Mouse (Mus musculus) R1 (cell line): ENCODE data around the gene Kif15.

Experiments used
- DNase-seq: peaks from one replicate; pipeline ENCODE4 v3.0.0-alpha.2; 2018; ENCODE audit warnings: low read depth, low spot score

The Kif15 gene

DNA sequence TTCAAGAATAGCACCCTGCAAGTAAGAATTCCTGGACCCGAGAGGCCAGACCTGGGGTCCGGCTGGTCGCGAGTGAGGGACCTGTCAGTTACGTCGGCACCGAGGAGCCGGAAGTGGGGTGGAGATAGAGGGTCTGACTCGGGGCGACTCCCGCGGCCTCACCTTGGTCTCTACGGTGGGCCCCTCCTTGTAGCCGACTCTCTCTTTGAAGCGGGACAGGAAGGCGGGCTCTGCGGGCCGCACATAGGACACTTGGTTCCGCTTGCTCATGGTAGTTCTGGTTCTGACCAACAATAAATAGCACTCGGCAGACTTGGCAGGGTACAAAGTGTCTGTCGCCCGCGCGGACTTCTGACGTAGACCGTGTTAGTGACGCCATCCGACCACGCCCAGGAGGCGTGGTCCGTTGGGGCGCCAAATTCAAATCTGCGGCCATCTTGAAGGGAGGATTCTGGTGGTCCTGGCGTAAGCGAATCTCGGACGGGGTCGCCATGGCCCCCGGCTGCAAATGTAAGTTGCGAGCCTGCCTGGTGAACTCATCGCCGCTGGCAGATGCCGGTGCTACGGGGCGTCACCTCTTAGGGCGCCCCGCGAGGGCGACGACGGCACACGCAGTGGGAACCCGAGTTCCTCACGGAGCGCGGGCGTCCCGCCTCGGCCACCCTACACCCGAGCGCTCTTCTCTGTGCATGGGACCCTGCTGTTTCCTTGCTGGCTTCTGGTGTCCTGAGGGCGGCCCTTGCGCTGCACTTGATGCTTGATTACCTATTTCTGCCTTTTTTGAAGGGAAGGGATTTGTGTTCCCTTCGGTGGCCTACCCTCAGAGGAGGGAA, at the start of gene Kif15, which contains the start of gene 1110059G10Rik:
TSS of gene Kif15 (plus strand) at position 404 of the 833 bp plus-strand sequence.
TSS of gene 1110059G10Rik (minus strand) at position 358 of the 833 bp plus-strand sequence.
- DNase-seq, result peak; percentile 95

DNA sequence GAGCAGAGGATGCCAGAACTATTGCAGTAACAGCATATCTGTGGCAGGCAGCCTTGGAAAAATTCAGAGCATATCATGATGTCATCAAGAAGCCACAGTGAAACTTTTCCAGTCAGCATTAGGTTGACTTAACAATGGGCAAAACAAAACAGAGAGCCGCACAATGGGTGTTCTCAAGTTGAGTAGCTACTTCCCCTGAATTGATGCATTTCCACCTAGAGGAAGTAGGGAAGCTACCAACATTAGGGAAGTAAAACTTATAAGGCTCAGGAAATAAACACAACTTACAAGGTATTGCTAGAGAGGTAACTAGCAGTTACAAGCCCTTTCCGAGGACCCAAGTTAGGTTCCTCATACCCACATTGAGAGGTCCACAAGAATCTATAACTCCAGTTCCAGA, 49.8 kb upstream of the Kif15 start:
- DNase-seq, result no peak

DNA sequence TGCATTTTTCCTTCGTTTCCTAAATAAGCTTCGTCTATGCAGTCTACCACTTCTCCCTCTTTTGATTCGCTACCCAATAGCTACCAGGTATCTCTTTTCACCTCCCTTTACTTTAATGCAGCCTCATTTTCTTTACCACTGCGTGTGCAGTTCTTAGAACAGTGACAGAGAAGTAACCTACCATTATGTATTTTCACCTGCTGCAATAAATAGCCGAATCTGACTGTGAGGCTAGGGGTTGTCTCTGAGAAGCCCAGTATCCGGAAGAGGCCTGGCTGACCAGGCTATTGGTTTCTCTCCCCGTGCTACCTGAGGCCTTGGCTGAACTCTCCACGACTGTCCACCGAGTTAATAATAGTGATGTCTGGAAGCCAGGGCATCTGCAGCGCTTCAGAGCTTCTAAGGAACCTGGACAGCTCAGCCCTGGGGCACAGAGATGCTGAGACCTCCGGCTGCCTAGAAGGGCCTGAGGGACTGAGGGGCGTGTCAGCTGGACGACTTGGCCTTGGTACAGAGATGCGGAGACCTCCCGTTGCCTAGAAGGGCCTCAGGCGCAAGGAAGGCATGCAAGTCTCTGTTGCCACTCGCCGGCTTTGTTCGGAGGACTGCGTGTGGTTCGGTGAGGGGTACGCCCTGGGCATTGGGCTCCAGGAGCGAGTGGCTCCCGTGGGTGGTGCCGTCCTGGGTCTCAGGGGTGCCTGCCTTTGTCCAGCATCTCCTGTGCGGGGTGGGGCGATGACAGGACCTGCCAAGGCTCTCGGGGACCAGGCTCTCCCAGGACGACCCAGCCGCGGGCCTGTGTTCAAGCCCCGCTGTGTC, 47.9 kb upstream of the Kif15 start:
- DNase-seq, result peak; percentile 82

DNA sequence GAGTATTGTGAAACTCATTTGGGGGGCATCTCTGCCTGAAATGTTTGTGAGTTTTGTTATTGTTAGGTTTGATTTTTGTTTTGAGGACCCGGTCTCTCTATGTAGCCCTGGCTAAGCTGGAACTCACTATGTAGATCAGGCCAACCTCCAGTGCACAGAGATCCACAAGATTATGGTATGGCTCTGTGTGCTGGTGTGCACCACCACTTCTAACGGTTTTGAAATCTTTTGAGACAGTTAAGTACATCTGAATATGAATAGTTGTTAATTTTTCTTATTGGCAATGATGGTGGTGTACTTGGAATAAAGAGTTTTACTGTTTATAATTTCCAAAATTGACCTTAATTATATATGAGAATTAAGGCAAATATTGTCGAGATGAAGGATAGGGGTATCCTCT, 28.4 kb upstream of the Kif15 start:
- peak; percentile 7 for DNase-seq

DNA sequence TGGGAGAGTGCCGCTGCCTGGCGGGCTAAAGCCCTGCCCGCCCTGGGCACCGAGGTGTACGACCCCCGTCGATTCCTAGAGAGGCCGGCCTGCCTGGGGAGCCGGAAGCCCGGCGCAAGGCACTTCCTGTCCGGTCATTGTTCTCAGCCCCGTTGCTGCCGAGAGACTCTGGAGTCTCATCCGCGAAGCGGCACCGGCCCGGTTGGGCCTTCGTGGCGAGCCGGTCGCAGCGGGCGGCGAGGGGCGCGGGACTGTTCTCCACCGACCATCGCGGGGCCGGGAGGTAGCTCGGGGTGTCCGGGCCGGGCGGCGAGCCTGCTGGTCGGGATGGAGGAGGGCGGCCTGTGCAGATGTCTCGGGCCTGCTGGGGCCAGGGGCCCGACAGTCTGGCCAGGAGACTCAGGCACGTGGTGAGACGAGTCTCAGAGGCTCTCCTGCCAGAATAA, 27.9 kb upstream of the Kif15 start, which contains the start of gene Zfp105:
TSS of gene Zfp105 (plus strand) at position 137 of the 446 bp plus-strand sequence.
- DNase-seq, result peak; percentile 85

DNA sequence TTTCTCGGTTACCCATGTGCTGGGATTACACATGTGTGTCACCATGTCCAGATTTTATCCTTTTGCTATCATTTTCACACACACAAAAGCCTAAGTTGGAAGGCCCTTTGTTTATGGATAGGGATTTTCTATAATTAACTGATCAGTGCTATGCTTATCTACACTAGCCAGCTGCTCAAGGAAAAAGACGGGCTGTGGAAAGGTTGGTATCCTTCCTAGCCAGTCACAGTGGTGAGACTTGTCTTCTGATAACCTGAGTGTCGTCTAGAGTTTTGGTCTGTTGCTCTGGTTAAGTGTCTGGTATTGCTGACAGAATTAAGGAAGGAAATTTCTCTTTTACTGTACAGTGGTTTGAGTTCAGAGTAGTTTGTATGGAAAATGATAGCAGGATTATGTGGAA, 21.9 kb upstream of the Kif15 start:
- DNase-seq, result no peak

DNA sequence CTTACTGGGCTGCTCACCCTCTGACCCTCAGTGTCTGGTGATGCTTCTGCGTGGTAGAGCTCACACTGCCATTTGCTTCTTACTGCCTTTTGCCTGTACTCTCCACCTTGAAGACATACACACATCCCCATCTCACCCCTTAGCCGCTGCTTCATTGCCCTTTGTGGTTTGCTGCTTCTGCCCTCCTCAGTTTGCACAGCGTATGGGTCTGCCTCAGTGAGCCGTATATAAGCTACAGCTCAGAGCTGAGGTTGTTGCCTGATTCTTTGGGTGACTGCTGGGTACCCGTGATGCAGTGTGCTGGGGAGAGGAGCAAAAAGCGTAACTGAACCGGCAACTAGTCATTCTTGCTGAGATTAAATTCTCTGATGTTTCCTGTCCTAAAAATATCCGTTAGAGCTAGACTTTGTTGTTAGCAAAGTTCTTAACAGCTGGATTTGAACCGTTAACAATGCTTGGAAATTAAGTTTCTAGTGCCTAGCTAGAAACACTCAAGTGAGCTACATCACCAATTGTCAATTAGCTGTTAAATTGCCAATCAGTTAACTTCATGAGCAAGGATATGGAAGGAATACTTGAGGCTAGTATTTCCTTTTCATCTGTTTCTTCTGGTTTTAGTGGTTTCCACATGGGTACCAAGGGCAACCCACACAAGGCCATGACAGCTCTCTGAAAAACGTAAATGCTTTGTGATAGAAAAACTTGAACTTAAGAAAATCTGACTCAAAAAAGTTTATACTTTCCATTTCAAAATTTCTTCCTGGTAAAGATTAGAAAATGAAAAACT, 47.8 kb downstream of the Kif15 start:
- no peak for DNase-seq

DNA sequence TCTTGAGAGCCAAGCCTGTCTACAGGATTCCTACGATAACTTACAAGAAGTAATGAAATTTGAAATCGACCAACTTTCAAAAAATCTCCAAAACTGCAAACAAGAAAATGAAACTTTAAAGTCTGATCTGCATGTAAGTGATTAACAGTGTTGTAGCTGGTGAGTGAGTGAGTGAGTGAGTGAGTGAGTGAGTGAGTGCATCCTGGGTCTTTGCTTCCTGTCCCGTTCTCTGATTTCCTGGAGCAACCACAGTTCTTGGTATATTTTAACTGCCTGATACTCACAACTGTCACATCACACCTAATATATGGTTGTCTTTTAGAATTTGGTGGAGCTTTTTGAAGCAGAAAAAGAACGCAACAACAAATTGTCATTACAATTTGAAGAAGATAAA, 48.3 kb downstream of the Kif15 start:
- no peak for DNase-seq

DNA sequence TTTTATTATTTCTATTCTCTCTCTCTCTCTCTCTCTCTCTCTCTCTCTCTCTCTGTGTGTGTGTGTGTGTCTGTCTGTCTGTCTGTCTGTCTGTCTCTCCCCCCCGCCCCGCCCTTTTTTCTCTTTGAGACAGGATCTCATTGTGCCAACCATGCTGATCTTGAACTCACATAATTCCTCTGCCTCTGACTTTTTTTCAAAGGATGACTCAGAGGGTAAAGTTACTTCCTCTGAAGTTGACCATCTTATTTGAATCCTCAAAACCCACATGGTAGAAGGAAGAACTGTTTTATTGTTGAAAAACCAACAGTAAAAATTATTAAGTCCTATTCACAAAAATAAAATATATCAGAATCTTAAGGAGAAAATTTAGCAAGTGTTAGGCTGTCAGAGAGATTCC, 53.9 kb downstream of the Kif15 start:
- no peak for DNase-seq

DNA sequence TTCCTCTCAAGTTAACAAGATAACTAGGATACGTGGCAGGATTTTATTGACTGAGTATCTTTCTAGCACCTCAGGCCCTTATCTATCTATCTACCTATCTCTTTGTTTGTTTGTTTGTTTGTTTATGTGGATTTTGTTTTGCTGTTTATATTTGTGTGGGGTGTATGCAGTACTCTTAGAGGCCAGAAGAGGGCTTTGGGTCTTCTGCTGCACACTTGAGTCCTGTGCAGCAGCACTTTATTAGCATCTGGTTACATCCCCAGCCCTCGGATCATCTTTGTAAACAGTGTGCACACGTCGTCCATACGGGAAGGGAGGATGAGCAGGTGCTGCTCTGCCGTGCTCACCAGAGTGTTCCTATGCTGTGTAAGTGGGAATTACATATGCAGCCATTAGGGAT, 55.2 kb downstream of the Kif15 start:
- DNase-seq, result peak; percentile 52

DNA sequence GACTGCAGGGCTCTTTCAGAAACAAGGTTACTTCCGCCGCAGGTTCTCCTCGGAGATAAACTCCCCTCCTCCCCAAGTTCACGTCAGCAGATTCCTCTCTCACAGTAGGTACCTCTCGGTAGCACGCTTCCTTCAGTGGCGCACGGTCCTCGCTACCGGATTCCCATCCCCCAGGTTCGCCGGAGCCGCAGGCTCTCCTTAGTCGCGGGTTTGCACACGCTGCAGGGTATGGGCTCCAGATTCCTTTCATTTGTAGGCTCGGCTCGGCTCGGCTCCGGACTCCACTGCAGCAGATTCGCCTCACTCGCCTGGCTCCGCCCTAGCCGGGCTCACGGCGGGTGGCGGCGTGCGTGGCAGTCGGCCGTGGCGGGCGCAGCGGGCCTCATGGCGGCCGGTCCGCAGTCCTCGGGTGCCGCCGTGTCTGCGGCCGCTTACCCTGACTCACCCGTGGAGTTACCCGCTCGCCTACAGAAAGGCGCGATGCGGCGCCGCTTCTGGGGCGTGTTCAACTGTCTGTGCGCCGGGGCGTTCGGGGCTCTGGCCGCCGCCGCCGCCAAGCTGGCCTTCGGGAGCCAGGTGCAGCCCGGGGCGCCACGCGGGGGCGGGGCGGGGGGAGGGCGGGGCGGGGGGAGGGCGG, 70.3 kb downstream of the Kif15 start, which contains the start of gene Tmem42:
TSS of gene Tmem42 (plus strand) at position 332 of the 637 bp plus-strand sequence.
- peak; percentile 84 for DNase-seq

DNA sequence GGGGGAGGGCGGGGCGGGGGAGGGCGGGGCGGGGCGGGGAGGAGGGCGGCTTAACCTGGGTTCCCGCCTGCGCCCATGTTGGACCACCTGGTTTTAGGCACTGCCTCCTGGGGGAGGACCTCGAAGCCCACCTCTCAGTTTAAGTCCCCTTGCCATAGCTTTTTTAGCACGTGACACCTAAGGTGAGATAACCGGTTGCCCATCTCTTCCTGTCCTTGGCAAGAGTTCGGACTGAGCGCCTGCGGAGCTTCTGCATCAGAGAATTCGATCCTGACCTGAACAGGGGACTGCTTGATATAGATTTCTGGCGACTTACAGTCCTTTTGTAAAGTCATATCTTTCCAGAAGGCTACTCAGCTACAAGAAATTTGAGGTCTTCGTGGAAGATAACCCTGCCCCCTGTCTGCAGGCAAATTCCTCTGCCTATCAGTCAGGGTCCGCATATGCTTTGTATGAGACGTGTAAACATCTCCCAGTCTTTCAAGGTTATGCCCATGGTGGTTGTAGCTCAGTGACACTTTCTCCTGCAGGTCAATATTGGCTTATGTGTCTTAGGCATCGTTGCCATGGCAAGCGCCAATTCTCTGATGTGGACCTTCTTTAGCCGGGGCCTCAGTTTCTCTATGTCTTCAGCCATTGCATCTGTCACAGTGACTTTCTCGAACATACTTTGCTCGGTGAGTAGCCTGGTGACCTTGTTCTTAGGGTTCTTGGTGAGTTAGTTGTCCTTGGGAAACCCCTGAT, 71.0 kb downstream of the Kif15 start:
- peak; percentile 64 for DNase-seq

DNA sequence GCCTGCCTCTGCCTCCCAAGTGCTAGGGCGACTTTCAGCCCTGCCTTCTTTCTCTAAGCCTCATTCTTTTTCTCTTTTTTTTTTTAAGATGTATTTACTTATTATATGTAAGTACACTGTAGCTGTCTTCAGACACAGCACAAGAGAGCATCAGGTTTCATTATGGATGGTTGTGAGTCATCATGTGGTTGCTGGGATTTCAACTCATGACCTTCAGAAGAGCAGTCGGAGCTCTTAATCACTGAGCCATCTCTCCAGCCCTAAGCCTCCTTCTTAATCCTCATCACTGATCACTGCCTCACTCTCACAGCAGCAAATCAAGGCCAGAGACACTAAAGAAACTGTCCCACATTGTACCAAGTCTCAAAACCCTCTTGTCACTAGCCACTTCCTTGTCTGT, 73.4 kb downstream of the Kif15 start:
- no peak for DNase-seq

DNA sequence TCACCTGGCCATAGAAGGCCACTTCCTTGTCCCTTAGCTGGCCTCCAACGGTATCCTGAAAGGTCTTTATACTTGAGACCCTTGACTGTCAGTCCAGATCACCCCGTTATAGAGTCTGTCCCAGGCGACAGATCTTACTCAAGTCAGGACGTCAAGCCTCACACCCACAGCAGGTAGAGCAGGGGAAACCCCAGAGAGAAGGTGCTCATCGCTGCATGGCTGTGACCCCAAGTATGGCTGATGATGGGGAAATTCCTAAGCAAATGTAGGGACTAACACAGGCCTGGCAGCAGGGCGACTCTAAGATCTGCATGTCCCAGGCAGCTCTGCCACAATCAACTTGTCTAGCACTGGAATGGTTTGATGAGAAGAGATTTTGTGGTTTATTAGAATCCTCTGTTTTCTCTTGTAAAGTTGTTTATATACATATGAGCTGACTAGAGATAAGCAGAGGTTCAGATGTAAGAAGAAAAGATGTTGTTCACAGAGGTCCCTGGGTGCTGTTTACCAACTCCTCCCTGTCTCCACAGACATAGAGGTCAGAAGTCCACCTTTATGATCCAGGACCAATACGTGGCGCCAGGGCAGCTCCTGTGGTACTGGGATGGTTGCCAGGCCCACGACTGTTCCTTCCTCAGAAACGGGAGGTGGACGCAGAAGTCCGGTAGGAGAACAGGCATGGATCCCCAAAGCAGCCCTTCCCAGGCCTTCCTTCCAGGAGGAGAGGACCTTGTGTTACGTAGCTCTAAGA, 80.8 kb downstream of the Kif15 start:
- no peak for DNase-seq

DNA sequence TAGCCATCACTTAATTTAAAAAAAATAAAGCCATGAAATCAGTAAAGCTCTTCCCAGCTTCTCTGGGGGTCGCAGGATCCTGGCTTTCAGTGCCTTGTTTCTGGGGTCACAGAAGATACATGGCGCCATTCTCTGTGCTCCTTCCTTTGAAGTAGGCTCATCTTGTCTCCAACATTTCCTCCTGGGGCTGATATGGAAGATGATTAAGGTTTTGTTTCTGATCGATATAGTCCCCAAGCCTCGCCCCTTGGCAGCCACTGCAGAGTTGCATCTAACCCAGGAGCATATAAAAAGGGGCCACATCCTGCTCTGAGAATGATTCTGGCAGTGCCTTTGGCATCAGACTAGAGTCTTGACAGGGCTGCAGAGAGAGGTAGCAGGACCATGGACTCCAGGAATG, 83.6 kb downstream of the Kif15 start, which contains the start of gene Tgm4:
TSS of gene Tgm4 (plus strand) at position 301 of the 400 bp plus-strand sequence.
- no peak for DNase-seq

DNA sequence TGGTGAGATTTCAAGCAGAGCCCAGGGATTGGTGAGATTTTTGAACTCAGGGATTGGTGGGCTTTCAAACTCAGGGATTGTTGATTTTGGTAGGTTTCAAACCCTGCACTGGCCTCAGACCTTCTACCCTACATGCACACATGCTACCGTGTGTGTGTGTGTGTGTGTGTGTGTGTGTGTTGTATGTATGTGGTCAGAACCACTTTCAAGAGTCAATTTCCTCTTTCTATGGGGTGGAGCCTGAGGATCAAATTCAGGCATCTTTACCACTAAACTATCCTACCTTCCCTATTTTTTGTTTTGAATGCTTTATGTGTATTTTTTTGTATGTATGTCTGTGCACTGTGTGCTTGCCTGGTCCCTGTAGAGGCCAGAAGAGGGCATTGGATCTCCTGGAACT, 96.8 kb downstream of the Kif15 start:
- DNase-seq, result no peak

DNA sequence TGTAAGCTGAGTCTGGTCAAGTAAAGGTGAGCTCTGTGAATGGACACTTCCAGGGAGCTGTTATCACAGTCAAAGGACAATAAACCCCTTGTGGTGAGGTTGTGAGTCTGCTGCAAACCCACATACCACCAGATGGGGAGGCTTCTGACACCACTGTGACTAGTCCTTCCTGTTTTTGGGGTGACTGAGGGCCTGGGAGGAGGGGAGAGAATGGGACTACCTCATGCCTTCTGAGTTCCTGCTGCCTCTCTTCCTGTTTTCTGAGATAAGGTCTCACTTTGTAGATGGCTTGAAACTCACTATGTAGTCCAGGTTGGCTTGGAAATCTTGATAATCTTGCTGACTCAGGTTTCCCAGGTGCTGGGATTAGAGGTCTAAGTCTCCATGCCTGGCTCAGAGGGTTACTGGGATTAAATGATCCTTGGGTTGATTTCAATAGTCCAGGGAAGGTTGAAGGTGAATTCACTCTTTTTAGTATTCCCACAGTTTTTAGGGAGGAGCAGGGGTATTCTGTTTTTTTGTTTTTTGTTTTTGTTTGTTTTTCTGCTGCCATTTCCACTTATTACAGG, 108.0 kb downstream of the Kif15 start:
- no peak for DNase-seq

DNA sequence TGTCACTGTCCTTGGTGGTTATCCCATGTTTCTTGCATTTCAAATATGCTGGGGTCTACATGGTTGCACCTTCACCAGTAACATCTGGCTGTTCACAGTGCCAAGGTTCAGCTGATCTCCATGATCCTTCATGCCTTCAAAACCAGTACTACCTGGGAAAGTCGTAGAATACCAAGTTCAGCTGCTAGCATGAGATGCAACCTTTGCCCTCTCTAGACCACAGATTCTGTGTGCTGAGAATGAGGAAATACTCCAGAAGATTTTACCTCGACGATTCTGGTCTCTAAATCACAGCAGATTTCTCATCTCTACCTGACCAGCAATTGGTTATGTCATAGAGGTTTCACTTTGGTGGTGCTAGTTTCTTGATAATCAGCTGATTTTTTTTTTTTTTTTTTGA, 109.3 kb downstream of the Kif15 start:
- no peak for DNase-seq
